Mouse (Mus musculus): ENCODE measurements around the gene Kdelc2. TPM values are rescaled to one million over a fixed set of nuclear protein-coding genes. Genes with fewer than 3 reads are reported as not detected.

Gene Kdelc2
- total and polyA plus RNA-seq, 3 experiments, result not detected

- DNase-seq (ENCODE audit: extremely low read depth), result no peak
- H3K4me1 ChIP-seq (ENCODE audit: control insufficient read depth in 1 of 2, insufficient read depth in 2 of 2), result peaks cover 7 to 26% of the 10 kb centered on the region in 2 experiments; a peak in 3 of 4 replicates
- TF ChIP-seq TCF12 (IDR thresholded peaks at IDR 0.05; ENCODE audit: low read depth, low read length) (no peak), UBTF (IDR thresholded peaks at IDR 0.05; ENCODE audit: low read depth, low read length) (no peak), CHD1 (IDR thresholded peaks at IDR 0.05; ENCODE audit: low read depth, low read length) (no peak), JUND (conservative IDR thresholded peaks at IDR 0.05; ENCODE audit: low read depth, low read length) (no peak), KAT2A (IDR thresholded peaks at IDR 0.05; ENCODE audit: insufficient replicate concordance, low read length) (no peak), ELF1 (IDR thresholded peaks at IDR 0.05; ENCODE audit: low read depth, low read length) (no peak), CHD2 (IDR thresholded peaks at IDR 0.05; ENCODE audit: low read length) (no peak), ZKSCAN1 (IDR thresholded peaks at IDR 0.05; ENCODE audit: borderline replicate concordance, low read depth, low read length) (no peak), EP300 (IDR thresholded peaks at IDR 0.05; ENCODE audit: low read length) (no peak), MAZ (IDR thresholded peaks at IDR 0.05; ENCODE audit: low read depth, low read length) (no peak), ZNF384 (IDR thresholded peaks at IDR 0.05; ENCODE audit: low read depth, low read length) (no peak), JUN (IDR thresholded peaks at IDR 0.05; ENCODE audit: insufficient read depth, low read depth, low read length) (no peak), USF2 (conservative IDR thresholded peaks at IDR 0.05; ENCODE audit: low read depth, low read length) (no peak)
- in situ Hi-C loops (cut with MboI; ENCODE audit: low pct_ligation_motif_present, low pct_unique_long_range_greater_than_20kb, low sequenced_read_pairs), result no loop called here
- H3K79me2 ChIP-seq (replicated peaks; ENCODE audit: control insufficient read depth, extremely low read depth, insufficient read depth, poor library complexity, severe bottlenecking), result no peaks in the 10 kb centered on the region
- H3K4me2 ChIP-seq (ENCODE audit: insufficient read depth, low read depth, poor library complexity, severe bottlenecking), result no peak within 1 kb of the TSS; the same call in 1 of the 2 replicates
- H3K27ac ChIP-seq (ENCODE audit: insufficient read depth, low read depth), result no peak within 1 kb of the TSS
- dilution Hi-C loops (cut with MboI; ENCODE audit: extremely low pct_ligation_motif_present, extremely low pct_unique_long_range_greater_than_20kb, low sequenced_read_pairs), result no loop called here
- no peaks in the 10 kb centered on the region for H3K36me3 ChIP-seq (replicated peaks in 1 of 2; ENCODE audit: control insufficient read depth in 1 of 2, insufficient read depth in 1 of 2, low read length in 1 of 2)
- H3K9ac ChIP-seq (ENCODE audit: insufficient read depth, low read depth), result no peak within 1 kb of the TSS
- H3K4me3 ChIP-seq (replicated peaks in 1 of 3; ENCODE audit: low read depth in 2 of 3, low read length in 2 of 3, poor library complexity in 1 of 3), result no peak within 1 kb of the TSS
- no peaks in the 10 kb centered on the region for H3K9me3 ChIP-seq (replicated peaks; ENCODE audit: low read length)
- H3K27me3 ChIP-seq (replicated peaks), result no peaks in the 10 kb centered on the region
Measured at GRCm38 (mm10) chr9:53402291-53402711, 18.5 kb downstream of the Kdelc2 start, which contains the start of gene 4930550C14Rik. Gene 4930550C14Rik, plus strand, starts transcription at chr9:53402325.

- no peak for TF ChIP-seq UBTF (IDR thresholded peaks at IDR 0.05; ENCODE audit: low read depth, low read length)
- no peak for TF ChIP-seq TBP (conservative IDR thresholded peaks at IDR 0.05; ENCODE audit: low read depth, low read length)
- no peak for TF ChIP-seq E2F4 (IDR thresholded peaks at IDR 0.05; ENCODE audit: insufficient replicate concordance, low read depth, low read length)
- TF ChIP-seq RAD21 (IDR thresholded peaks at IDR 0.05; ENCODE audit: low read depth, low read length), result no peak
- no peak for TF ChIP-seq PAX5 (IDR thresholded peaks at IDR 0.05; ENCODE audit: low read length)
- no peak for TF ChIP-seq GABPA (IDR thresholded peaks at IDR 0.05; ENCODE audit: insufficient replicate concordance, low read depth, low read length)
- TF ChIP-seq ELF1 (IDR thresholded peaks at IDR 0.05; ENCODE audit: low read depth, low read length), result no peak
- no peak for TF ChIP-seq IRF4 (IDR thresholded peaks at IDR 0.05; ENCODE audit: low read depth, low read length)
- TF ChIP-seq ZC3H11A (IDR thresholded peaks at IDR 0.05; ENCODE audit: low read depth, low read length), result no peak
- TF ChIP-seq USF2 (conservative IDR thresholded peaks at IDR 0.05; ENCODE audit: low read depth, low read length), result no peak
- no peak for TF ChIP-seq POLR2AphosphoS2 (IDR thresholded peaks at IDR 0.05; ENCODE audit: low read depth, low read length)
- no peak for TF ChIP-seq MAZ (IDR thresholded peaks at IDR 0.05; ENCODE audit: low read depth, low read length)
- TF ChIP-seq BHLHE40 (IDR thresholded peaks at IDR 0.05; ENCODE audit: low read depth, low read length), result no peak
- TF ChIP-seq USF1 (IDR thresholded peaks at IDR 0.05; ENCODE audit: low read depth, low read length), result no peak
- no peak for TF ChIP-seq ZKSCAN1 (IDR thresholded peaks at IDR 0.05; ENCODE audit: borderline replicate concordance, low read depth, low read length)
- in situ Hi-C loops (cut with MboI; ENCODE audit: low pct_ligation_motif_present, low pct_unique_long_range_greater_than_20kb, low sequenced_read_pairs) (no loop called here), dilution Hi-C loops (cut with MboI; ENCODE audit: extremely low pct_ligation_motif_present, extremely low pct_unique_long_range_greater_than_20kb, low sequenced_read_pairs) (no loop called here)
Measured at GRCm38 (mm10) chr9:53402991-53403390, 19.2 kb downstream of the Kdelc2 start.

More at GRCm38 (mm10) chr9:53402991-53403390, 19.2 kb downstream of the Kdelc2 start:
- Histone ChIP-seq H3K9ac (ENCODE audit: insufficient read depth, low read depth) (no peak overlapping the region), H3K27me3 (replicated peaks) (no peaks in the 10 kb centered on the region), H3K36me3 (replicated peaks in 1 of 2; ENCODE audit: control insufficient read depth in 1 of 2, insufficient read depth in 1 of 2, low read length in 1 of 2) (no peaks in the 10 kb centered on the region), H3K27ac (ENCODE audit: insufficient read depth, low read depth) (no peak overlapping the region), H3K9me3 (replicated peaks; ENCODE audit: low read length) (no peaks in the 10 kb centered on the region), H3K79me2 (replicated peaks; ENCODE audit: control insufficient read depth, extremely low read depth, insufficient read depth, poor library complexity, severe bottlenecking) (no peaks in the 10 kb centered on the region), H3K4me2 (ENCODE audit: insufficient read depth, low read depth, poor library complexity, severe bottlenecking) (no peak overlapping the region; the same call in 1 of the 2 replicates), H3K4me1 (ENCODE audit: control insufficient read depth in 1 of 2, insufficient read depth in 2 of 2) (peaks cover 3 to 21% of the 10 kb centered on the region in 2 experiments; a peak in 3 of 4 replicates), H3K4me3 (replicated peaks in 1 of 3; ENCODE audit: low read depth in 2 of 3, low read length in 2 of 3, poor library complexity in 1 of 3) (no peak overlapping the region)
- DNase-seq (ENCODE audit: extremely low read depth), result no peak
